Mouse (Mus musculus): ENCODE measurements around the gene Pptc7.

Gene Pptc7

GRCm38 (mm10) chr5:122336554-122337294, 52.6 kb downstream of the Pptc7 start:
- no peak for DNase-seq

GRCm38 (mm10) chr5:122342874-122343273, 58.7 kb downstream of the Pptc7 start:
- no peak for DNase-seq

GRCm38 (mm10) chr5:122343768-122344167, 59.6 kb downstream of the Pptc7 start:
- DNase-seq = no peak

GRCm38 (mm10) chr5:122344260-122344659, 60.1 kb downstream of the Pptc7 start:
- DNase-seq = peak; percentile 72

- no peak for DNase-seq
Measured at GRCm38 (mm10) chr5:122345777-122346176, 61.6 kb downstream of the Pptc7 start.

- peak; percentile 98 for DNase-seq
Measured at GRCm38 (mm10) chr5:122353807-122354491, 69.8 kb downstream of the Pptc7 start, which contains the start of the genes Rad9b and Vps29. Rad9b (minus strand) TSS chr5:122354233. Vps29 (plus strand) TSS chr5:122354369.

GRCm38 (mm10) chr5:122354492-122355067, 70.4 kb downstream of the Pptc7 start:
- DNase-seq = no peak

- no peak for DNase-seq
Measured at GRCm38 (mm10) chr5:122371591-122372191, 87.5 kb downstream of the Pptc7 start, which contains the start of gene Gpn3. Gpn3 (plus strand) TSS chr5:122371876.

GRCm38 (mm10) chr5:122372192-122372769, 88.1 kb downstream of the Pptc7 start, which contains the start of gene Fam216a:
Fam216a (minus strand) TSS chr5:122372364.
- peak; percentile 99 for DNase-seq

- no peak for DNase-seq
Measured at GRCm38 (mm10) chr5:122372878-122373277, 88.7 kb downstream of the Pptc7 start.

All from right cerebral cortex, adult 18-20 months (tissue).